Mouse (Mus musculus) gastrocnemius, adult 2 months (tissue): Measurements from ENCODE around the gene Mpig6b. TPM values are rescaled to one million over a fixed set of nuclear protein-coding genes. Genes with fewer than 3 reads are reported as not detected.
A peak's percentile ranks its signal among the peaks of the same experiment; 100 is the strongest.

Experiments
- DNase-seq: peaks from one replicate; pipeline ENCODE4 v3.0.0; 2022
- H3K27ac ChIP-seq: fragments of 200-600 bp; 2 replicates; pipeline ENCODE4 v1.8.1; 2022; ENCODE audit warnings: mild to moderate bottlenecking
- H3K4me3 ChIP-seq: fragments of 200-600 bp; 2 replicates; pipeline ENCODE4 v1.8.1; 2022; ENCODE audit warnings: mild to moderate bottlenecking, moderate library complexity
- CTCF ChIP-seq: fragments of 200-600 bp; IDR thresholded peaks from 2 replicates; pipeline ENCODE4 v1.8.1; 2022; ENCODE audit warnings: antibody characterized with exemption, mild to moderate bottlenecking, moderate library complexity
- intact Hi-C: fragments of 180-260 bp; cut with DNase I; formaldehyde crosslinking; loops from one replicate; pipeline ENCODE4 v1.15.1; 2025
- total RNA-seq, 2 experiments: library from RNA; stranded (reverse); gene quantifications; 2 replicates each; pipeline ENCODE4 v1.2.3; 2021

Gene Mpig6b
- total RNA-seq, 2 experiments from 2014 or later: not detected

- H3K4me3 ChIP-seq: no peak overlapping the region
- H3K27ac ChIP-seq: no peak overlapping the region
- DNase-seq: peak; percentile 16
- TF ChIP-seq CTCF: no peak
- intact Hi-C loops: no loop called here
These were observed 52.8 kb downstream of the Mpig6b start for GRCm38 (mm10) chr17:35013221-35013620.

Other genes starting within 250 kb of the Mpig6b start
- gene Stk19, start 229.2 kb downstream of the Mpig6b start, total RNA-seq: 1 to 10 TPM; 7.3 to 7.7 TPM
- 10 to 100 TPM in 1 of 2 experiments, 1 to 10 TPM in 1; 10.0 to 11.4 TPM for gene Dxo, start 229.2 kb downstream of the Mpig6b start, total RNA-seq
- gene Skiv2l, start 216.0 kb downstream of the Mpig6b start, total RNA-seq: 10 to 100 TPM; 19.0 to 24.6 TPM
- gene Nelfe, start 215.8 kb downstream of the Mpig6b start, total RNA-seq: 10 to 100 TPM in 1 of 2 experiments, 1 to 10 TPM in 1; 9.4 to 10.8 TPM
- gene Cfb, start 203.7 kb downstream of the Mpig6b start, total RNA-seq: 1 to 10 TPM; 1.9 to 2.0 TPM
- 1 to 10 TPM; 5.2 to 8.3 TPM for gene Zbtb12, start 186.7 kb downstream of the Mpig6b start, total RNA-seq
- not detected for gene Gm20547, start 184.1 kb downstream of the Mpig6b start, total RNA-seq
- 1 to 10 TPM; 1.3 to 3.4 TPM for gene C2, start 167.9 kb downstream of the Mpig6b start, total RNA-seq
- gene Ehmt2, start 167.7 kb downstream of the Mpig6b start, total RNA-seq: 10 to 100 TPM; 28.0 to 29.6 TPM
- not detected for gene Slc44a4, start 151.7 kb downstream of the Mpig6b start, total RNA-seq
- 10 to 100 TPM; 10.5 to 12.0 TPM for gene Neu1, start 134.9 kb downstream of the Mpig6b start, total RNA-seq
- gene Hspa1b, start 106.9 kb downstream of the Mpig6b start, total RNA-seq: 10 to 100 TPM in 1 of 2 experiments, 1 to 10 TPM in 1; 3.9 to 13.0 TPM
- not detected for gene Gm20481, start 96.3 kb downstream of the Mpig6b start, total RNA-seq
- 10 to 100 TPM in 1 of 2 experiments, 1 to 10 TPM in 1; 6.8 to 14.1 TPM for gene Hspa1a, start 94.0 kb downstream of the Mpig6b start, total RNA-seq
- gene Hspa1l, start 93.5 kb downstream of the Mpig6b start, total RNA-seq: 10 to 100 TPM; 14.9 to 31.2 TPM
- gene Lsm2, start 84.3 kb downstream of the Mpig6b start, total RNA-seq: 10 to 100 TPM; 15.2 to 17.0 TPM
- gene Vars, start 65.2 kb downstream of the Mpig6b start, total RNA-seq: 10 to 100 TPM; 31.0 to 35.2 TPM
- 10 to 100 TPM in 1 of 2 experiments, 1 to 10 TPM in 1; 7.8 to 14.4 TPM for gene Vwa7, start 49.6 kb downstream of the Mpig6b start, total RNA-seq
- not detected for gene Sapcd1, start 38.2 kb downstream of the Mpig6b start, total RNA-seq
- not detected for gene Msh5, start 19.4 kb downstream of the Mpig6b start, total RNA-seq
- gene Clic1, start 16.2 kb downstream of the Mpig6b start, total RNA-seq: 10 to 100 TPM in 1 of 2 experiments, 1 to 10 TPM in 1; 7.2 to 11.3 TPM
- 1 to 10 TPM; 6.9 to 9.3 TPM for gene Ddah2, start 7.1 kb downstream of the Mpig6b start, total RNA-seq
- gene Ly6g6c, start 796 bp downstream of the Mpig6b start, total RNA-seq: not detected
- gene Ly6g6e, start 10.7 kb upstream of the Mpig6b start, total RNA-seq: not detected
- gene Ly6g6d, start 11.9 kb upstream of the Mpig6b start, total RNA-seq: 1 to 10 TPM in 1 of 2 experiments, under 1 TPM in 1; 0.50 to 1.9 TPM
- gene Ly6g6f, start 19.4 kb upstream of the Mpig6b start, total RNA-seq: not detected
- 10 to 100 TPM; 74.2 to 99.7 TPM for gene Abhd16a, start 23.1 kb upstream of the Mpig6b start, total RNA-seq
- gene Ly6g5c, start 42.1 kb upstream of the Mpig6b start, total RNA-seq: not detected
- gene Ly6g5b, start 49.2 kb upstream of the Mpig6b start, total RNA-seq: under 1 TPM in 1 of 2 experiments, not detected in 1; 0.36 TPM
- gene Gpank1, start 55.3 kb upstream of the Mpig6b start, total RNA-seq: 1 to 10 TPM; 8.5 to 8.7 TPM
- 100 to 1,000 TPM; 186 to 187 TPM for gene Csnk2b, start 55.9 kb upstream of the Mpig6b start, total RNA-seq
- gene D17H6S53E, start 60.2 kb upstream of the Mpig6b start, total RNA-seq: 10 to 100 TPM; 13.6 to 24.6 TPM
- not detected for gene Apom, start 65.9 kb upstream of the Mpig6b start, total RNA-seq
- gene Bag6, start 69.0 kb upstream of the Mpig6b start, total RNA-seq: 100 to 1,000 TPM; 233 to 244 TPM
- 100 to 1,000 TPM in 1 of 2 experiments, 10 to 100 TPM in 1; 98.7 to 120 TPM for gene Prrc2a, start 98.7 kb upstream of the Mpig6b start, total RNA-seq
- gene Aif1, start 109.9 kb upstream of the Mpig6b start, total RNA-seq: under 1 TPM in 1 of 2 experiments, not detected in 1; 0.75 TPM
- gene Lst1, start 122.3 kb upstream of the Mpig6b start, total RNA-seq: 1 to 10 TPM in 1 of 2 experiments, under 1 TPM in 1; 0.67 to 1.2 TPM
- gene Ltb, start 128.3 kb upstream of the Mpig6b start, total RNA-seq: not detected
- gene Tnf, start 135.8 kb upstream of the Mpig6b start, total RNA-seq: not detected
- gene Lta, start 139.2 kb upstream of the Mpig6b start, total RNA-seq: under 1 TPM in 1 of 2 experiments, not detected in 1; 0.41 TPM
- not detected for gene Gm16181, start 154.7 kb upstream of the Mpig6b start, total RNA-seq
- gene Atp6v1g2, start 167.5 kb upstream of the Mpig6b start, total RNA-seq: 1 to 10 TPM; 1.9 to 2.0 TPM
- gene Nfkbil1, start 169.6 kb upstream of the Mpig6b start, total RNA-seq: 1 to 10 TPM; 7.0 to 7.8 TPM
- gene Ddx39b, start 175.6 kb upstream of the Mpig6b start, total RNA-seq: 10 to 100 TPM; 83.8 to 94.7 TPM
- gene H2-D1, start 196.5 kb upstream of the Mpig6b start, total RNA-seq: 10 to 100 TPM; 30.4 to 38.5 TPM